Mouse (Mus musculus) thymus, postnatal 14 days (tissue): ENCODE results near the gene Tirap.
"Not testable (repeated sequence)": the region's sequence is repeated elsewhere in the genome, so short reads cannot be mapped to it uniquely, and the experiment has no call there.

Experiments used
- DNase-seq: peaks from one replicate; pipeline ENCODE4 v3.0.0; 2021

Gene Tirap

GRCm38 (mm10) chr9:35187351-35187903, 12.7 kb downstream of the Tirap start:
- DNase-seq, result no peak

GRCm38 (mm10) chr9:35186430-35186829, 13.7 kb downstream of the Tirap start:
- no peak for DNase-seq

- DNase-seq, result no peak
These were observed 16.7 kb downstream of the Tirap start for GRCm38 (mm10) chr9:35183359-35183758.

GRCm38 (mm10) chr9:35182832-35183231, 17.3 kb downstream of the Tirap start:
- DNase-seq, result no peak

- no peak for DNase-seq
These were observed 23.9 kb downstream of the Tirap start for GRCm38 (mm10) chr9:35176124-35176659.

GRCm38 (mm10) chr9:35175251-35176123, 24.6 kb downstream of the Tirap start, which contains the start of gene Dcps:
Gene Dcps, minus strand, starts transcription at chr9:35176061.
- DNase-seq, result peak; percentile 98

- DNase-seq, result no peak
These were observed 26.8 kb downstream of the Tirap start for GRCm38 (mm10) chr9:35173331-35173730.

DNA sequence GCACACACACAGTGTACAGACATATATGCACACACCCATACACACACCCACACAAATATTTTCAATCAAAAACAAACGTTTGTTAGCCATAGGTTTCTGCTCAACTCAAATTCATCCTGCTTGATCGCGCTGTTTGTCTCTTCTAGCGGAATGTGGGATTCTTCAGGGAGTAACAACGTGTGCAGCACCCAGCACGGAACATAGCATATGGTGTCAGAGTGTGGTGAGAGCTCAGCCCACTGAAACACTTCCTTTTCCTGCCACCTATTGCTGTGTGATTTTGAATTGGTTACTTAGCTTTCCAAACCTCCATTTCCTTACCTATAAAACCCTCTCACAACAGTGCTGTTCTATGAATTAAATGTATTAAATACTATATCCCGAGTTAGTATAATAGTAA, 30.0 kb downstream of the Tirap start:
- DNase-seq, result no peak

DNA sequence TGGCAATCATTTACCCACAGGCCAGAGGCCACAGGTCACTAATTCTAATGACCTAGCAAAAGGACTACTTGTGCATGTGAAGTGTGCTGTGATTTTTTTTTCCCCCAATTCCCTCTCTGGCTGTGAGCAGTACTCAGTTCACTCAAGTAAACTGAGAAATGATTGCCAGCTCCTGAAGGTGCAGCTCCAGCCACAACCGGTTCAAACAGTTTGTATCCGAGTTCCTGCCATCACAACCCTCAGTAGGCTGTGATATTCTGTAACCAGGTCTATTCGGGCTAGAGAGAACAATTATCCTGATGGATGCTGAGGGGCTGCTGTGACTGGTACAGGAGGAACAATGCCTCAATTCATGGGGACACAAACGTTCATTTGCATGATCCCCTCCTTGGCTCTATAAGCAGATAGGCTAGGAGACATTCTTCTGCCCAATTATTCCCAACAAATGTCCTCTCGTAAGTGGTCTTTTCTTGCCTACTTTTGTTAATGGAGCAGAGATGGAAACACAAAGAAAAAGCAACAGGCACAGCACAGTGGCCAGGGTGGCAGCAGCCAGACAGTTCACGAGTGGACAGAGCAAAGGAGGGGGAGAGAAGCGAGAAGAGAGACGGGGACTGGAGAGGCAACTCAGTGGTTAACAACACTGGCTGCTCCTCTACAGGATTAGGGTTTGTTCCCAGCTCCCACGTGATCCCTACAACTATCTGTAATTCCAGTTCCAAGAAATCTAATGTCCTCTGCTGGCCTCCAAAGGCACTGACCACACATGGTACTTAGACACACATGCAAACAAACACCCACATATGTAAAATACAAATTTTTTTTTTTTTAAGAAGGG, 33.1 kb downstream of the Tirap start:
- no peak for DNase-seq

- DNase-seq, result no peak
These were observed 33.8 kb downstream of the Tirap start for GRCm38 (mm10) chr9:35166144-35166797.

GRCm38 (mm10) chr9:35164142-35164874, 35.8 kb downstream of the Tirap start:
- no peak for DNase-seq

DNA sequence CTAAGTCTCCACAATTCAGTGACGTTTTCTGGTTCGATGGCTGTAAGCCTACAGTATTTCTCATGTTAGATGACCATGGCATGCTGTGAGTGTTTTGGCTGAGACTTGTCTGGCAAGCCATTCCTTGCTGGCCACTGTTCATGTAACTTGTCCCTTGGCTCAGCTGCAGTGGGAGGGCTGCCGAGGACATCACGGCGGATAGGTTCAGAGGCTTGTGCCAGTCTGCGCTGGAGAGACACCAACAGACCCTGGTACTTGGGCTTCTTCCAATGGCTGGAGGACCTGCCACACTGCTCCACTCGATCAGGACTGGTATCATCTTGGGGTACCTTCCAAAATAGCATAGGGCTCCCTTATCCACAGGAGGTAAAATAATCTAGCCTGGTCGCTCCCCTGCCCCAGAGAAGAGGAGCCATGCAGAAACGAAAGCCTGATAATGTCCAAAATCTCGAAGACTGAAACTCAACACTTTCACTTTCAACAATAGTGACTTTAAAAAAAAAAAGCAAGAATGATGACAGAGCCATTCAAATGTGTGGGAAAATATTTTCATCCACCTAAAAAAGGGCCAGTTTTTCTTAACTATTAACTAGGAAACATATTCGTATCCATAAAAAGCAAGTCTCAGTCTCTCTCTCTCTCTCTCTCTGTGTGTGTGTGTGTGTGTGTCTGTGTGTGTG, 36.9 kb downstream of the Tirap start:
- no peak for DNase-seq

DNA sequence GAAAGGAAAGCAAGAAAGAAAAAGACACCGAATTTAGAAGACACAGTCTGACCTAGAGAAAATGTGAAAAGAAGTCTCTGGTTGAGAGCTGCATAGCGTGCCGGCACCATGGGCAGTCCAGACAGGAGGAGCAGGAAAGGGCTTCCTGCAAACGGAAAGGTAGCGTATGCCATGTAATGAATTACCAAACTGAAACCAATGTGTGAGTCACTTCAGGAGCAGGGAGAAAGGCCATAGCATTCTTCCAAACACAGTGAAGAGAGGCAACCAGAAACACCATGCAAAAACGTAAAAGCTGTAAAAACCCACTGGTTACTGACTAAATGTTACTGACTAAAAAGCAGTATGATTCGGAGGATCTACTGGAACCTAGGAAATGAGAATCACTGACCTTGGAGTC, 38.4 kb downstream of the Tirap start:
- no peak for DNase-seq

- no peak for DNase-seq
These were observed 39.4 kb downstream of the Tirap start for GRCm38 (mm10) chr9:35160662-35161061.

GRCm38 (mm10) chr9:35158477-35158876, 41.6 kb downstream of the Tirap start:
- no peak for DNase-seq

DNA sequence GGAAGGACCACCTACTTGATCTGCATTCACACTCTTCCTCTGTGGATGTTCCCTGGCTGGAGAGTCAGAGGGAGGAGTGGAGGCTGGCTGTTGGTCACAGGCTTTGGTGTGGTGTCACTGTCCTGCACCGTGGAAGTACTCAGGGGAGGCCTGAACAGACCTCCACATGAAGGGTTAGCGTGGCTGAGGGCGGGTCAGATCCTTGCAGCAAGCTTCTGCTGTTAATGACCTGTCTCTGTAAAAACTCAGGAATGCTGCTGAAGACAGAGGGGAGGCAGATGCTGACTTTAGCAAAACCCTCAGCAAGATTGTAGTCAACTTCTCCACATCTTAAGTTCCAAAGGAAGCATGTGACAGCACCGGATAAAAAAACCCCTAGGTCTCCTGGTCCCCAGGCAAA, 43.2 kb downstream of the Tirap start:
- DNase-seq, result no peak

GRCm38 (mm10) chr9:35156002-35156710, 43.9 kb downstream of the Tirap start:
- no peak for DNase-seq

GRCm38 (mm10) chr9:35152923-35153322, 47.2 kb downstream of the Tirap start:
- no peak for DNase-seq

GRCm38 (mm10) chr9:35148822-35149221, 51.3 kb downstream of the Tirap start:
- DNase-seq, result not testable (repeated sequence)

DNA sequence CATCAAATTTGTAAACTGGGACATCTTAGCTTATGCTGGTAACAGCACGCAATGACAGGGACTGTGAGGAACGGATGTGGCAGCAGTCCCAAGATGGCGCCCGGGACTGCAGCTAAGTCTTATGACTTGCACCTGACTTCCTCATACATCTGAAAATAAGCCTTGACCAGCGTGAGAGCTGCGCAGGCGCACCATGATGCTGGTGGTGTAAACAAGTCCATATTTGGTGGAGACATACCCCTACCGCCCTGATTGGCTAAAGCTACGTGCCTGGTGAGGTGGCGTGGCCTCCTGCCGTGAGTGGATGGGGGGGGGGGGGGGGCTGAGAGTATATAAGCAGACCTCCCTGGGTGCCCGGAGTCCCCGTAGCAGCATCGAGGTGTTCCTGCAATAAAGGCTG, 52.8 kb downstream of the Tirap start:
- not testable (repeated sequence) for DNase-seq

GRCm38 (mm10) chr9:35145829-35146228, 54.3 kb downstream of the Tirap start:
- no peak for DNase-seq
